34 mouse cellular contexts compared by ENCODE assay signal in genomic region chr17:88050318-88050717, GRCm38 (mm10).
"Had no signal": no experiment of that assay in that cellular context is flagged by ENCODE, and none has a peak within 500 bp of the region (broad histone marks: within the 10 kb centered on the region; RNA-seq: fewer than 3 reads in every experiment).

No protein-coding gene starts in this region.

- ATAC-seq: hindbrain, embryonic 16.5 days; hindbrain, postnatal 0 days; inflammation-experienced regulatory T-cells, adult 6 months had no signal

- H3K9me3 ChIP-seq: heart, embryonic 10.5 days; heart, embryonic 12.5 days; heart, embryonic 13.5 days; heart, embryonic 15.5 days; hindbrain, embryonic 10.5 days; hindbrain, embryonic 12.5 days; hindbrain, embryonic 13.5 days; hindbrain, embryonic 15.5 days; kidney, embryonic 15.5 days had no signal

- DNase-seq: heart, adult 18-20 months; heart, adult 2 months; heart, postnatal 10 days; heart, postnatal 14 days; heart, postnatal 36 days; heart, postnatal 4 days; kidney, adult 11 months; kidney, adult 18-20 months; kidney, adult 2 months; kidney, adult 8-10 months; kidney, adult 9 months; kidney, postnatal 10 days; kidney, postnatal 14 days; kidney, postnatal 25 days; kidney, postnatal 36 days; kidney, postnatal 4 days; layer of hippocampus, adult 9-11 months; layer of hippocampus, postnatal 36 days had no signal

- H3K36me3 ChIP-seq: heart, embryonic 10.5 days; heart, embryonic 15.5 days; hindbrain, embryonic 12.5 days; hindbrain, embryonic 13.5 days; hindbrain, embryonic 15.5 days; kidney, embryonic 15.5 days had no signal

- H3K27ac ChIP-seq: heart, adult 2 months; heart, embryonic 10.5 days; heart, embryonic 13.5 days; heart, embryonic 15.5 days; hindbrain, embryonic 10.5 days; hindbrain, embryonic 12.5 days; hindbrain, embryonic 13.5 days; hindbrain, embryonic 14.5 days; hindbrain, embryonic 15.5 days; hindbrain, postnatal 0 days; kidney, embryonic 15.5 days; kidney, postnatal 0 days; layer of hippocampus, adult 2 months had no signal

- H3K27me3 ChIP-seq: heart, embryonic 12.5 days; heart, embryonic 13.5 days; heart, embryonic 15.5 days; hindbrain, embryonic 12.5 days; hindbrain, embryonic 13.5 days; hindbrain, embryonic 15.5 days; kidney, embryonic 15.5 days had no signal

- H3K4me2 ChIP-seq: heart, embryonic 11.5 days; heart, embryonic 12.5 days; heart, embryonic 13.5 days; heart, embryonic 15.5 days; hindbrain, embryonic 12.5 days; hindbrain, embryonic 13.5 days; hindbrain, embryonic 14.5 days; hindbrain, embryonic 15.5 days; kidney, embryonic 15.5 days had no signal

- H3K4me3 ChIP-seq: heart, adult 2 months; heart, embryonic 10.5 days; heart, embryonic 12.5 days; heart, embryonic 13.5 days; heart, embryonic 15.5 days; hindbrain, embryonic 10.5 days; hindbrain, embryonic 12.5 days; hindbrain, embryonic 13.5 days; hindbrain, embryonic 15.5 days; kidney, embryonic 15.5 days; layer of hippocampus, adult 2 months had no signal

- H3K9ac ChIP-seq: heart, embryonic 12.5 days; heart, embryonic 13.5 days; heart, embryonic 15.5 days; hindbrain, embryonic 12.5 days; hindbrain, embryonic 13.5 days; hindbrain, embryonic 14.5 days; hindbrain, embryonic 15.5 days; kidney, embryonic 15.5 days had no signal
